Mouse (Mus musculus): ENCODE data around the gene Plekhg4. TPM values are rescaled to one million over a fixed set of nuclear protein-coding genes. Genes with fewer than 3 reads are reported as not detected.

The Plekhg4 gene
- total RNA-seq, 2 experiments from 2014 or later = 0.07 to 0.08 TPM

GRCm38 (mm10) chr8:105348450-105349095, 24.5 kb upstream of the Plekhg4 start, which contains the start of gene Slc9a5:
Slc9a5 (plus strand) TSS chr8:105348843.
- intact Hi-C loops (cut with DNase I; ENCODE audit: low total_unique reads) = no loop called here
- no peak for DNase-seq

GRCm38 (mm10) chr8:105349096-105349771, 23.8 kb upstream of the Plekhg4 start:
- no peak for DNase-seq
- intact Hi-C loops (cut with DNase I; ENCODE audit: low total_unique reads) = no loop called here

- intact Hi-C loops (cut with DNase I; ENCODE audit: low total_unique reads) = no loop called here
- no peak for DNase-seq
These were observed 22.9 kb upstream of the Plekhg4 start for GRCm38 (mm10) chr8:105350186-105350585.

GRCm38 (mm10) chr8:105353583-105354135, 19.4 kb upstream of the Plekhg4 start:
- DNase-seq = no peak
- intact Hi-C loops (cut with DNase I; ENCODE audit: low total_unique reads) = no loop called here

- DNase-seq = no peak
- intact Hi-C loops (cut with DNase I; ENCODE audit: low total_unique reads) = no loop called here
These were observed 18.5 kb upstream of the Plekhg4 start for GRCm38 (mm10) chr8:105354549-105354948.

GRCm38 (mm10) chr8:105355179-105356024, 17.7 kb upstream of the Plekhg4 start:
- intact Hi-C loops (cut with DNase I; ENCODE audit: low total_unique reads) = no loop called here
- DNase-seq = no peak

GRCm38 (mm10) chr8:105356681-105357080, 16.4 kb upstream of the Plekhg4 start:
- intact Hi-C loops (cut with DNase I; ENCODE audit: low total_unique reads) = no loop called here
- DNase-seq = no peak

- intact Hi-C loops (cut with DNase I; ENCODE audit: low total_unique reads) = no loop called here
- no peak for DNase-seq
These were observed 13.9 kb upstream of the Plekhg4 start for GRCm38 (mm10) chr8:105359208-105359607.

- DNase-seq = no peak
- intact Hi-C loops (cut with DNase I; ENCODE audit: low total_unique reads) = loop anchor here (5.0 kb wide), 2 partner anchors 38 to 118 kb away; no protein-coding TSS in a partner anchor
These were observed 13.4 kb upstream of the Plekhg4 start for GRCm38 (mm10) chr8:105359646-105360045.

GRCm38 (mm10) chr8:105361751-105362702, 11.0 kb upstream of the Plekhg4 start:
- intact Hi-C loops (cut with DNase I; ENCODE audit: low total_unique reads) = loop anchor here (5.0 kb wide), 2 partner anchors 35 to 115 kb away; no protein-coding TSS in a partner anchor

GRCm38 (mm10) chr8:105367107-105367506, 6.0 kb upstream of the Plekhg4 start:
- intact Hi-C loops (cut with DNase I; ENCODE audit: low total_unique reads) = no loop called here
- DNase-seq = no peak

More at GRCm38 (mm10) chr8:105361751-105362702, 11.0 kb upstream of the Plekhg4 start:
- no peak for DNase-seq

GRCm38 (mm10) chr8:105372473-105372872, 601 bp upstream of the Plekhg4 start:
- DNase-seq = no peak
- intact Hi-C loops (cut with DNase I; ENCODE audit: low total_unique reads) = loop anchor here (5.0 kb wide), 1 partner anchor 35 kb away; no protein-coding TSS in a partner anchor

GRCm38 (mm10) chr8:105374513-105374966, 1.5 kb downstream of the Plekhg4 start:
- intact Hi-C loops (cut with DNase I; ENCODE audit: low total_unique reads) = loop anchor here (5.0 kb wide), 1 partner anchor 33 kb away; no protein-coding TSS in a partner anchor

GRCm38 (mm10) chr8:105378673-105379072, 5.6 kb downstream of the Plekhg4 start:
- intact Hi-C loops (cut with DNase I; ENCODE audit: low total_unique reads) = no loop called here
- peak; percentile 41 for DNase-seq

More at GRCm38 (mm10) chr8:105374513-105374966, 1.5 kb downstream of the Plekhg4 start:
- DNase-seq = no peak

- intact Hi-C loops (cut with DNase I; ENCODE audit: low total_unique reads) = no loop called here
- no peak for DNase-seq
These were observed 7.2 kb downstream of the Plekhg4 start for GRCm38 (mm10) chr8:105380308-105380707.

GRCm38 (mm10) chr8:105384070-105384469, 11.0 kb downstream of the Plekhg4 start:
- no peak for DNase-seq
- intact Hi-C loops (cut with DNase I; ENCODE audit: low total_unique reads) = no loop called here

- DNase-seq = peak; percentile 3
- intact Hi-C loops (cut with DNase I; ENCODE audit: low total_unique reads) = no loop called here
These were observed 14.1 kb downstream of the Plekhg4 start for GRCm38 (mm10) chr8:105387151-105387550.

- intact Hi-C loops (cut with DNase I; ENCODE audit: low total_unique reads) = no loop called here
- no peak for DNase-seq
These were observed 16.0 kb downstream of the Plekhg4 start for GRCm38 (mm10) chr8:105389096-105389495.
